Mouse (Mus musculus): ENCODE measurements around the gene Bmpr1b.

- TF ChIP-seq NELFE (IDR thresholded peaks at IDR 0.05; ENCODE audit: low read depth, low read length) (no peak), BHLHE40 (IDR thresholded peaks at IDR 0.05; ENCODE audit: low read depth, low read length) (no peak), CTCF (conservative IDR thresholded peaks at IDR 0.05 in 1 of 2, IDR thresholded peaks at IDR 0.05 in 1 of 2; ENCODE audit: low read depth in 2 of 2, low read length in 2 of 2) (no peak), POLR2A (IDR thresholded peaks at IDR 0.05; ENCODE audit: low read depth, low read length) (no peak), SMC3 (IDR thresholded peaks at IDR 0.05; ENCODE audit: low read depth, low read length) (no peak), ZMIZ1 (IDR thresholded peaks at IDR 0.05; ENCODE audit: low read depth, low read length) (no peak), HCFC1 (IDR thresholded peaks at IDR 0.05; ENCODE audit: low read depth, low read length) (no peak)
These were observed 37.1 kb upstream of the Bmpr1b start for GRCm38 (mm10) chr3:142206316-142206715.

Data from CH12.LX (cell line).